Mouse (Mus musculus) ES-E14 (cell line): ENCODE results near the gene Pold4. TPM values are rescaled to one million over a fixed set of nuclear protein-coding genes. Genes with fewer than 3 reads are reported as not detected.

Experiments used
- DNase-seq: peaks from one replicate; pipeline ENCODE4 v3.0.0-alpha.2; 2013; ENCODE audit warnings: low read depth, low spot score
- H3K27ac ChIP-seq: 2 replicates; pipeline ENCODE4 v1.5.1; 2012; ENCODE audit warnings: low read depth, mild to moderate bottlenecking, low read length, moderate library complexity, mixed read lengths; ENCODE audit not compliant: poor library complexity, insufficient read depth, severe bottlenecking
- H3K36me3 ChIP-seq: 2 replicates; pipeline ENCODE4 v1.6.1; 2012; ENCODE audit warnings: mild to moderate bottlenecking, low read length, moderate library complexity, mixed read lengths; ENCODE audit not compliant: control insufficient read depth, poor library complexity, insufficient read depth, severe bottlenecking
- H3K4me1 ChIP-seq, 2 experiments: fragments of 150-350 bp in 1 of 2; sonication (generic) in 1 of 2; 2 replicates each; pipeline ENCODE4 v1.6.1; 2012; ENCODE audit warnings: low read length in 2 of 2, mild to moderate bottlenecking in 1 of 2, mixed read lengths in 1 of 2; ENCODE audit not compliant: control insufficient read depth in 2 of 2, insufficient read depth in 2 of 2, poor library complexity in 1 of 2
- H3K4me3 ChIP-seq, 2 experiments: fragments of 150-350 bp in 1 of 2; sonication (generic) in 1 of 2; 2 replicates each; pipeline ENCODE4 v1.5.1; 2012; ENCODE audit warnings: low read length in 2 of 2, low read depth in 1 of 2, mild to moderate bottlenecking in 1 of 2, mixed read lengths in 1 of 2; ENCODE audit not compliant: insufficient read depth in 1 of 2, poor library complexity in 1 of 2, severe bottlenecking in 1 of 2
- H3K9ac ChIP-seq: 2 replicates; pipeline ENCODE4 v1.6.1; 2012; ENCODE audit warnings: low read depth, mild to moderate bottlenecking, low read length, mixed read lengths; ENCODE audit not compliant: poor library complexity, insufficient read depth, severe bottlenecking
- H3K9me3 ChIP-seq: fragments of 150-350 bp; sonication (generic); 2 replicates; pipeline ENCODE4 v1.6.1; 2012; ENCODE audit warnings: low read depth, mild to moderate bottlenecking, low read length; ENCODE audit not compliant: control insufficient read depth, insufficient read depth
- CHD2 ChIP-seq: IDR thresholded peaks from 2 replicates; pipeline ENCODE4 v1.6.1; 2014; ENCODE audit warnings: mild to moderate bottlenecking, low read depth, low read length, inconsistent platforms
- HCFC1 ChIP-seq: IDR thresholded peaks from 2 replicates; pipeline ENCODE4 v1.6.1; 2012; ENCODE audit warnings: low read length, inconsistent platforms, borderline replicate concordance; ENCODE audit not compliant: insufficient read depth
- MAFK ChIP-seq: IDR thresholded peaks from 2 replicates; pipeline ENCODE4 v1.6.1; 2014; ENCODE audit warnings: mild to moderate bottlenecking, low read depth, low read length, inconsistent platforms; ENCODE audit not compliant: insufficient read depth
- ZC3H11A ChIP-seq: IDR thresholded peaks from 2 replicates; pipeline ENCODE4 v1.6.1; 2012; ENCODE audit warnings: low read depth, mild to moderate bottlenecking, inconsistent platforms, low read length, borderline replicate concordance
- ZNF384 ChIP-seq: IDR thresholded peaks from 2 replicates; pipeline ENCODE4 v1.6.1; 2012; ENCODE audit warnings: low read depth, low read length, inconsistent platforms
- in situ Hi-C, 2 experiments: fragments of 600-800 bp; cut with MboI; formaldehyde crosslinking; loops; one replicate each; pipeline ENCODE4 v1.15.1; 2025; ENCODE audit warnings: low sequenced_read_pairs in 2 of 2, inconsistent platforms in 1 of 2; ENCODE audit not compliant: unreplicated experiment in 2 of 2
- total RNA-seq: library from RNA; depleted of rRNA; stranded (reverse); fragments of 300-350 nt; gene quantifications from 2 replicates; pipeline ENCODE4 v1.2.3, GENCODE M21; 2012

Gene Pold4
- total RNA-seq, 1 experiment = 8.7 TPM

GRCm38 (mm10) chr19:4203604-4204326 lies 27.9 kb upstream of the Pold4 start:
- TF ChIP-seq MAFK (no peak), ZC3H11A (no peak), CHD2 (no peak), HCFC1 (no peak), ZNF384 (no peak)
- Histone ChIP-seq H3K36me3 (peaks cover 15% of the 10 kb centered on the region), H3K27ac (no peak overlapping the region), H3K4me3 (no peak overlapping the region), H3K4me1 (peaks cover 2 to 19% of the 10 kb centered on the region in 2 experiments; a peak in 3 of 4 replicates), H3K9me3 (no peaks in the 10 kb centered on the region), H3K9ac (no peak overlapping the region)
- in situ Hi-C loops = no loop called here
- no peak for DNase-seq

- Histone ChIP-seq H3K4me1 (peaks cover 4 to 21% of the 10 kb centered on the region in 2 experiments; a peak in 3 of 4 replicates), H3K4me3 (no peak overlapping the region), H3K9ac (no peak overlapping the region), H3K9me3 (no peaks in the 10 kb centered on the region), H3K27ac (no peak overlapping the region), H3K36me3 (peaks cover 6% of the 10 kb centered on the region; the same call in 1 of the 2 replicates)
- DNase-seq = no peak
- TF ChIP-seq MAFK = no peak
- TF ChIP-seq CHD2 = no peak
- no peak for TF ChIP-seq ZNF384
- no peak for TF ChIP-seq HCFC1
- no peak for TF ChIP-seq ZC3H11A
- in situ Hi-C loops = no loop called here
Measured at GRCm38 (mm10) chr19:4204889-4205288, 26.8 kb upstream of the Pold4 start.

- DNase-seq = no peak
- H3K36me3 ChIP-seq = no peaks in the 10 kb centered on the region
- no peaks in the 10 kb centered on the region for H3K9me3 ChIP-seq
- in situ Hi-C loops = no loop called here
- TF ChIP-seq MAFK (no peak), ZC3H11A (peak; percentile 84; the same call in 1 of the 2 replicates)
- H3K9ac ChIP-seq = no peak overlapping the region
- H3K4me3 ChIP-seq = no peak overlapping the region
- peaks cover 4 to 23% of the 10 kb centered on the region in 2 experiments; a peak in 3 of 4 replicates for H3K4me1 ChIP-seq
- H3K27ac ChIP-seq = no peak overlapping the region
Measured at GRCm38 (mm10) chr19:4206971-4207370, 24.7 kb upstream of the Pold4 start.

GRCm38 (mm10) chr19:4208563-4208962 lies 23.1 kb upstream of the Pold4 start:
- in situ Hi-C loops = no loop called here
- Histone ChIP-seq H3K4me1 (peaks cover 4 to 26% of the 10 kb centered on the region in 2 experiments; a peak in 2 of 4 replicates), H3K9ac (no peak overlapping the region), H3K9me3 (no peaks in the 10 kb centered on the region), H3K4me3 (no peak overlapping the region), H3K27ac (no peak overlapping the region), H3K36me3 (no peaks in the 10 kb centered on the region)
- DNase-seq = no peak
- no peak for TF ChIP-seq MAFK
- TF ChIP-seq ZC3H11A = no peak
- no peak for TF ChIP-seq CHD2
- no peak for TF ChIP-seq HCFC1
- TF ChIP-seq ZNF384 = no peak
